Mouse (Mus musculus) heart, embryonic 13.5 days (tissue): Measurements from ENCODE around the gene Lhfpl4. TPM values are rescaled to one million over a fixed set of nuclear protein-coding genes. Genes with fewer than 3 reads are reported as not detected.

Source experiments
- ATAC-seq: fragments of 200-750 bp; cut with Nextera tagmentation; 2 replicates; pipeline ENCODE4 v1.8.0; 2017; ENCODE audit warnings: moderate TSS enrichment; ENCODE audit not compliant: insufficient number of reproducible peaks, low FRiP score, low TSS enrichment; ENCODE audit errors: extremely low read depth
- H3K27ac ChIP-seq: fragments of 300-500 bp; sonication (generic); replicated peaks from 2 replicates; pipeline ENCODE4 v1.5.1; 2015; ENCODE audit warnings: moderate library complexity, mild to moderate bottlenecking, inconsistent platforms
- H3K27me3 ChIP-seq: fragments of 300-500 bp; sonication (generic); replicated peaks from 2 replicates; pipeline ENCODE4 v1.6.1; 2015; ENCODE audit warnings: mild to moderate bottlenecking, inconsistent platforms
- H3K36me3 ChIP-seq: fragments of 300-500 bp; sonication (generic); 2 replicates; pipeline ENCODE4 v1.6.1; 2015; ENCODE audit warnings: mild to moderate bottlenecking, inconsistent platforms
- H3K4me1 ChIP-seq: fragments of 300-500 bp; sonication (generic); 2 replicates; pipeline ENCODE4 v1.6.1; 2015; ENCODE audit warnings: inconsistent platforms
- H3K4me2 ChIP-seq: fragments of 300-500 bp; sonication (generic); 2 replicates; pipeline ENCODE4 v1.6.1; 2015; ENCODE audit warnings: inconsistent platforms, mild to moderate bottlenecking, moderate library complexity
- H3K4me3 ChIP-seq: fragments of 300-500 bp; sonication (generic); 2 replicates; pipeline ENCODE4 v1.5.1; 2015; ENCODE audit warnings: moderate library complexity, mild to moderate bottlenecking, inconsistent platforms
- H3K9ac ChIP-seq: fragments of 300-500 bp; sonication (generic); 2 replicates; pipeline ENCODE4 v1.6.1; 2015; ENCODE audit warnings: inconsistent platforms, mild to moderate bottlenecking, moderate library complexity
- H3K9me3 ChIP-seq: fragments of 300-500 bp; sonication (generic); 2 replicates; pipeline ENCODE4 v1.6.1; 2016; ENCODE audit warnings: inconsistent platforms
- WGBS: fragments of 180-500 bp; shearing (Covaris S2); methylation state at CpG from one replicate; pipeline ENCODE4 v1.1.7; 2015; ENCODE audit warnings: mixed read lengths; 5-methylcytosine and 5-hydroxymethylcytosine counted together
- polyA plus RNA-seq: library from polyadenylated mRNA; unstranded; fragments of >200 nt; fragmentation: Nextera tagmentation; extraction: Ambion mirVana; gene quantifications from 2 replicates; pipeline ENCODE4 v1.2.1, GENCODE M21; 2015

The Lhfpl4 gene
- polyA plus RNA-seq = 0.36 and 0.62 TPM in 2 replicates

DNA sequence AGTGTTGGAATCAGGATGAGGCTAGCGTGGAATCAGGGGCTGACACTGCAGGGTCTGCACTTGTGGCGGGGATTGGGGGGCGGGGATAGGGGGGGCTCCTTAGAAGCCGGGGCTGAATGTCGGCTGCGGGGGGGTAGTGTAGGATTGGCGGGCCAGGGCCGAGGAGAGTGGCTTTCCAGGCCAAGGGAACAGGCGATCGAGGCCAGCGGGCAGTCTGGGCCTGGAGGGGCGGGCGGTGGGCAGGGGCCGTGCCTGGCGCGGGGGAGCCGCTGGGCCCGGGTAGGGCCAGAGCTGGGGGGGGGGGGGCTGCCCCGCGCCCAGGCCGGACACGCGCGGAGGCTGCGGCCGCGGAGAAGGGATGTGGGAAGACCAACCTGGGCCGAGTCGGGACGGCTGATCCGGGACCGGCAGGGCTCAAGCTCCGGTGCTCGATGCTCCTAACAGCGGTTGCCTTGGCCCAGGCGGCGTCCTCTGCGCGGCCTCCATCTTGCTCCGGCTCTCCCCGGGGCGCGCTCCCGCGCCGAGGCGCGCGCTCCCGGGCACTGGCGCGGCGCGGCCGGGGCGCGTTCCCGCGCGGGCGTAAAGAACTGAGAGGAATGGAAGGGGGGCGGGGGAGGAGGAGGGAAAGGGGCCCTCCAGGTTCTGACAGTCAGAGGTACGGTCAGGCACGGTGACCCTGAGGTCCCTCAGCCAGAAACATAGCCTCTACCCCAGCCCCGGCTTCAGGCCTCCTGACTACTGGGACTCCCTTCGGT is at the start of gene Lhfpl4:
Gene Lhfpl4 (minus strand): TSS at position 544 of the 755 bp plus-strand sequence.
- H3K4me3 ChIP-seq = peak within 1 kb of the TSS; percentile 56
- peaks cover 70% of the 10 kb centered on the region for H3K27me3 ChIP-seq
- peaks cover 13% of the 10 kb centered on the region for H3K4me1 ChIP-seq
- peak within 1 kb of the TSS; percentile 62 for H3K9ac ChIP-seq
- ATAC-seq = peak; percentile 19; the same call in 1 of the 2 replicates
- H3K9me3 ChIP-seq = no peaks in the 10 kb centered on the region
- no peak within 1 kb of the TSS for H3K27ac ChIP-seq
- peak within 1 kb of the TSS; percentile 78 for H3K4me2 ChIP-seq
- 2% methylated on average over 61 of the region's 66 CpGs for WGBS
- no peaks in the 10 kb centered on the region for H3K36me3 ChIP-seq

DNA sequence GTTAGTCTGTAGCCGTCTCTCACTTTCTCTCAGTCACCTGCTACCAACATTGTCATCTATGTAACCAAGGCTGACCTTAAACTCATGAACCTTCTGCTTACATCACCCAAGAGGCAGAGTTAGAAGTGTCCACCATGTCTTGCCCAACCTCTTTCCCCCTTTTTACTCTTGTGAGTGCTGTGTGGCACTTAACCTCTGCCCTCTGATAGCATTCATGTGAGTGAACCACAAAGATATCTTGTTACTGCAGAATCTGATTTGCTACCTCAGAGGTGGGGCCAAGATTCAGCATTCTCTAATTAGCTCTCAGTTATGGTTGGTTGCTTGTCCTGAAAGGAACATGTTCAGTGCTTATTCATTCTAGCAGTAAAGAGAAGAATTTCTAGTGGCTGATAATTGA is 47.6 kb upstream of the Lhfpl4 start:
- H3K36me3 ChIP-seq = peaks cover 44% of the 10 kb centered on the region
- H3K4me3 ChIP-seq = no peak overlapping the region
- no peak overlapping the region for H3K27ac ChIP-seq
- peaks cover 14% of the 10 kb centered on the region for H3K4me1 ChIP-seq
- no peaks in the 10 kb centered on the region for H3K9me3 ChIP-seq
- H3K27me3 ChIP-seq = no peaks in the 10 kb centered on the region
- no peak overlapping the region for H3K9ac ChIP-seq
- 74% methylated on average over 1 of the region's 1 CpGs for WGBS
- no peak overlapping the region for H3K4me2 ChIP-seq
- no peak for ATAC-seq

DNA sequence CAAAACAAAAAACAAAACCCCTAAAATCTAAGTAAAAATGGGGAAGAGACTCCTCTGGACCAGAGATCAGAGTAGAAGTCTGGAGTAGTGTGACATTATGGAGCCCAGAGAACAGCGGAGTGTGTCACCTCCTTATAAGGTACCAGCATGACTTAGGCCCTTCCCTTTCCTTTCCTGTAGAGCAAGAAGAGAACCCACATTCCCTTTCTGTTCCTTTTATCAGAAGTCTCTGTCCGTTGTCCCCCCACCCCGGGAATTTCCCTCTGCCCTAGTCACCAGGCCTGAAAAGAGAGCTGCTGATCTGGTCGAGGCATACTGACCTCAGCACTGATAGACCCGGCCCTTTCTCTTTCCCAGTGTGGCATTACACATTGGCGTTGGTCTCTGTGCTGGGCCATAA is 43.3 kb upstream of the Lhfpl4 start:
- H3K4me1 ChIP-seq = peaks cover 17% of the 10 kb centered on the region
- peak overlapping the region; percentile 78 for H3K4me2 ChIP-seq
- H3K9me3 ChIP-seq = no peaks in the 10 kb centered on the region
- no peak for ATAC-seq
- peak overlapping the region; percentile 94 for H3K9ac ChIP-seq
- H3K27ac ChIP-seq = no peak overlapping the region; the same call in 1 of the 2 replicates
- peaks cover 23% of the 10 kb centered on the region for H3K36me3 ChIP-seq
- WGBS = 16% methylated on average over 6 of the region's 6 CpGs
- peak overlapping the region; percentile 96 for H3K4me3 ChIP-seq
- no peaks in the 10 kb centered on the region for H3K27me3 ChIP-seq

DNA sequence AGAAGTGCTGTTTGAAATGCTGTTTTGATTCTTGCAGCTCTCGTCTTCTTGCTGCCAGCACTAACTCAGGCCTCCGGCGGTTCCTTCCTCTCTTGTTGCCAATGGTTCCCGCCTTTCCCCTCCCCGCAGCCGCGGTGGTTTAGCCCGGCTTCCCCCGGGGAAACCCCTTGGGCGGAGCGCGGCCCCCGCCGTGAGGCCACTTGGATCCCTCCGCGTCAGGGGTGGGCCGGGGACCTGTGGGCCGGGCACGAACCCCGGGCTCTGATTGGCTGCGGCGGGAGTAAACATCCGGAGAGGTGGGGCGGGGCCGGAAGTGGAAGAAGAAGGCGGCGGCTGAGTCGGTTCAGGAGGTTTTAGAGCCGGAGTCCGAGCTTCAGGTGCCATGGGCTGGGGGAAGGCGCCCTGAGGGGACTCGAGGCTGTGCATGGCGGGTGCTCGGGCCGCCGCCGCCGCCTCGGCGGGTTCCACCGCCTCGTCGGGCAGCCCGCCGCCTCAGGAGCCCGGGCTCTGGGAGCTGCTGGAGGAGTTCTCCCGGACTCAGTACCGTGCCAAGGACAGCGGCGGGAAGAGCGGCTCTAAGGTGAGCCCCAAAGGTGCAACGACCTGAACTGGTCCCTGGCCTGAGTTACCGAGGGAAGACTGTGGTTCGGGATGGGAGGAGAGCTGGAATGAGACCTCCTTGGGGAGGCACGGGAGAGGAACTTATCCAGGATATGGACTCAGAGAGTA is 42.5 kb upstream of the Lhfpl4 start, which contains the start of gene Mtmr14:
Gene Mtmr14 (plus strand): TSS at position 302 of the 729 bp plus-strand sequence.
- peaks cover 17% of the 10 kb centered on the region for H3K4me1 ChIP-seq
- peak within 1 kb of the TSS; percentile 66 for H3K27ac ChIP-seq
- peak within 1 kb of the TSS; percentile 96 for H3K4me3 ChIP-seq
- no peaks in the 10 kb centered on the region for H3K27me3 ChIP-seq
- H3K4me2 ChIP-seq = peak within 1 kb of the TSS; percentile 78
- WGBS = 1% methylated on average over 55 of the region's 55 CpGs
- H3K9ac ChIP-seq = peak within 1 kb of the TSS; percentile 94
- H3K36me3 ChIP-seq = peaks cover 15% of the 10 kb centered on the region
- H3K9me3 ChIP-seq = no peaks in the 10 kb centered on the region
- peak; percentile 99 for ATAC-seq

DNA sequence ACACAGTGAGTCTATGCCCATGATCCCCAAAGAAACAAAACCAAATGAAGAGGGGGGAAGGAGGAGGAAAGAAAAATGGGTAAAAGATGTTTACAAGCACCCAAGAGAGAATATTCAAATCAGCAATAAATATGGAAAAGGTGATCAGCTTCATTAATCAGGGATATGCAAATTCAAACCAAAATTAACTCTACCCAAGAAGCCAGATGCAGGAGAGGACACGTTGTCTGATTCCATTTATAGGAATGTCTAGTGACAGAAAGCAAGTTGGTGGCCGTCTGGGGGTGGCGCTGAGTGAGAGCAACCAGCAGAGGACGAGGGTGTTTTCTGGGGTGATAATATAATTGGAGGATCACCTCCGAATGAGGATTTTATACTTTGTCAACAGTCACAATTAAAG is 40.0 kb upstream of the Lhfpl4 start:
- Histone ChIP-seq H3K27ac (no peak overlapping the region), H3K27me3 (no peaks in the 10 kb centered on the region), H3K4me2 (no peak overlapping the region), H3K9ac (no peak overlapping the region), H3K9me3 (0 out of 2 replicates have a peak, but pooled peaks cover 4% of the 10 kb centered on the region), H3K36me3 (peaks cover 1% of the 10 kb centered on the region), H3K4me3 (no peak overlapping the region), H3K4me1 (peaks cover 17% of the 10 kb centered on the region)
- ATAC-seq = no peak
- 54% methylated on average over 5 of the region's 5 CpGs for WGBS

DNA sequence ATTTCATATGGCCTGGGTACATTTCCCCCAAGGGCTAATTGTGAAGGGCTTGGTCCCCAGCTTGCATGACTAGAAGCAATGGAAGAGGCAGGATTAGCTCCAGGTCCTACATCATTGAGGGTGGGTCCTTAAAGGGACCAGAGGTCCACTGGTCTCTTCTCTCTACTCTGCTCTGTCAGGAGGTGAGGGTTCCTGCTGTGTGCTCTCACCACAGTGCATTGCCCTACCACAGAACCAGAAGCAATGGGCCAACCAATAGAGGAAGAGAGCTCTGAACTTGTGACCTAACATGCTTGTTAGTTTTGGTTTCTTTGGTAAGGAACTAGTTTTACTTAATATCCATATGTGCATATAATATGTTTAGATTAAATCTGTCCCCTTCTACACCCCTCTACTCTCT is 31.5 kb upstream of the Lhfpl4 start:
- no peak for ATAC-seq
- H3K27ac ChIP-seq = no peak overlapping the region
- H3K9ac ChIP-seq = no peak overlapping the region
- 0 out of 2 replicates have a peak, but pooled peaks cover 4% of the 10 kb centered on the region for H3K9me3 ChIP-seq
- H3K36me3 ChIP-seq = no peaks in the 10 kb centered on the region
- H3K4me2 ChIP-seq = no peak overlapping the region
- 0 out of 2 replicates have a peak, but pooled peaks cover 4% of the 10 kb centered on the region for H3K27me3 ChIP-seq
- H3K4me3 ChIP-seq = no peak overlapping the region
- H3K4me1 ChIP-seq = no peaks in the 10 kb centered on the region

DNA sequence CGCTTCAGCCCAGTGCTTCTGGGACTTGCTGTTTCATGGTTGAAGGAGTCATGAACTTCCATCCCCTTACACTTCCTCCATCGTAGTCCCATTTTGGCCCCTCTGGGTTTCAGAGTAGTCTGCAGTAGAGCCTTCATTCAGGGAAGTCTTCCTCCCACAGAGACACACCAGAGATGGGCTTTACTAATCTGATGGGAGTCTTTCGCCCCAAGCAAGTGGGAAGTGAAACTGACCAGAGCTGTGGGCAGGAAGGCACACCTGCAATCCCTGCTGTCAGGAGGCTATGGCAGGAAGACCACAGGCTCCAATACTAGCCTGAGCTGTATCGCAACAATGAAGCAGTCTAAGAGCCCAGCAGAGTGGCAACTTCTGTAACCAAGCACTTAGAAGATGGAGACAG is 30.6 kb upstream of the Lhfpl4 start:
- ATAC-seq = no peak
- Histone ChIP-seq H3K4me3 (no peak overlapping the region), H3K36me3 (no peaks in the 10 kb centered on the region), H3K27me3 (0 out of 2 replicates have a peak, but pooled peaks cover 4% of the 10 kb centered on the region), H3K4me1 (no peaks in the 10 kb centered on the region), H3K27ac (no peak overlapping the region), H3K4me2 (no peak overlapping the region), H3K9me3 (no peaks in the 10 kb centered on the region), H3K9ac (no peak overlapping the region)
- 61% methylated on average over 4 of the region's 4 CpGs for WGBS

DNA sequence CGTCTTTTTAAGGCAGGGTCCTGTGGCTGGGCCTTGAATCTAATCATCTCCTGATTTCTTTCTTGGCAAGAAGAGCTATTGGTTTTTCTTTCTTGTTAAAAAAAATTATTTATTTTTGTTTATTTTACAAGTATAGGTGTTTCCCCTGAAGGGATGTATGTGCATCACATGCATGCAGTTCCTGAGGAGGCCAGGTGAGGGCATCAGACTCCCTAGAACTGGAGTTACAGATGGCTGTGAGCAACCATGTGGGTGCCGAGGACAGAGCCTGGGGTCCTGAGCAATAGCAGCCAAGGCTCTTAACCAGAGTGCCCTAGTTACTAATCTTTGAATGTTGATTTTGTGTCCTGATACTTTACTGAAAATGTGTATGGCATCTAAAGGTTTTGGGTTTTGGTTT is 21.1 kb upstream of the Lhfpl4 start:
- no peaks in the 10 kb centered on the region for H3K36me3 ChIP-seq

DNA sequence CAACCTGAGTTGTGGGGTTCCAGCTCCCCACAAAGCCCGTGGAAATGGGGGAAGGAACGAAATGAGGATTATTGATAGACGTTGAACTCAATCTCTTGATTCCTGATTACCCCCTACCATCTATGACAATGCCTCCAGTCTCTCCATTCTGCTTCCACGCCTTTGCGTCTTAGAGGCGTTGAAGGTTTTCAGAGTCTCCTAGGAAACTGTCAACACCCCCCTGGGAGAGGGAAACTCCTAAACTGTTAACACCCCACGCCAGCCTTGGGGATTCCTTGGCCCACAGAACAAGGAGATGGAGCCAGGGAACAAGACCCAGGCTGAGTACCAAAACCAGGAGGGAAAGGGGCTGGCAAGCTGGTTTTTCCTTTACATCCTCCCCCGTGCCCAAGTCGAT is 410 bp upstream of the Lhfpl4 start:
- Histone ChIP-seq H3K4me2 (peak overlapping the region; percentile 78), H3K4me3 (peak overlapping the region; percentile 56), H3K27me3 (peaks cover 70% of the 10 kb centered on the region), H3K36me3 (no peaks in the 10 kb centered on the region), H3K9me3 (no peaks in the 10 kb centered on the region), H3K4me1 (peaks cover 13% of the 10 kb centered on the region), H3K9ac (no peak overlapping the region; the same call in 1 of the 2 replicates), H3K27ac (no peak overlapping the region)
- ATAC-seq = no peak
- WGBS = 15% methylated on average over 9 of the region's 9 CpGs

More for the DNA sequence above, 21.1 kb upstream of the Lhfpl4 start:
- Histone ChIP-seq H3K27ac (no peak overlapping the region), H3K9me3 (no peaks in the 10 kb centered on the region), H3K27me3 (no peaks in the 10 kb centered on the region), H3K4me1 (no peaks in the 10 kb centered on the region), H3K9ac (no peak overlapping the region), H3K4me3 (no peak overlapping the region), H3K4me2 (no peak overlapping the region)
- no peak for ATAC-seq
- whole genome bisulfite sequencing = 55% methylated on average over 2 of the region's 2 CpGs

DNA sequence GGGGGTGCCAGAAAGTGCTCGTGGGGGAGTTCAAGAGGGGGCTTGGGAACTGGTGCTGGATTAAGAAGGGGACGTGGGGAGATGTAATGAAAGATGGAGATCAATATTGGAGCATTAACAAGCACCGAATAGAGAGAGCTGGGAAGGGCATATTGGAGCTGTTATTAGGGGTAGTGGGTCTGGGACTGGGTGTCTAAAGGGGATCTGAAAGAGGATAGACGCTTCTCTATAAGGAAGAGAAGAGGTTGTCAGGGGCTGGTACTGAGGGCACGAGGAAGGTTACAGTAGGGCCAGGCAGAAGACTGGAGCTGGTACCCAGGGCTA is 705 bp downstream of the Lhfpl4 start:
- no peak overlapping the region for H3K9ac ChIP-seq
- peak overlapping the region; percentile 78 for H3K4me2 ChIP-seq
- no peaks in the 10 kb centered on the region for H3K9me3 ChIP-seq
- H3K4me1 ChIP-seq = peaks cover 13% of the 10 kb centered on the region
- H3K27me3 ChIP-seq = peaks cover 70% of the 10 kb centered on the region
- H3K4me3 ChIP-seq = peak overlapping the region; percentile 56
- no peak for ATAC-seq
- 4% methylated on average over 5 of the region's 5 CpGs for WGBS
- no peaks in the 10 kb centered on the region for H3K36me3 ChIP-seq
- no peak overlapping the region for H3K27ac ChIP-seq

DNA sequence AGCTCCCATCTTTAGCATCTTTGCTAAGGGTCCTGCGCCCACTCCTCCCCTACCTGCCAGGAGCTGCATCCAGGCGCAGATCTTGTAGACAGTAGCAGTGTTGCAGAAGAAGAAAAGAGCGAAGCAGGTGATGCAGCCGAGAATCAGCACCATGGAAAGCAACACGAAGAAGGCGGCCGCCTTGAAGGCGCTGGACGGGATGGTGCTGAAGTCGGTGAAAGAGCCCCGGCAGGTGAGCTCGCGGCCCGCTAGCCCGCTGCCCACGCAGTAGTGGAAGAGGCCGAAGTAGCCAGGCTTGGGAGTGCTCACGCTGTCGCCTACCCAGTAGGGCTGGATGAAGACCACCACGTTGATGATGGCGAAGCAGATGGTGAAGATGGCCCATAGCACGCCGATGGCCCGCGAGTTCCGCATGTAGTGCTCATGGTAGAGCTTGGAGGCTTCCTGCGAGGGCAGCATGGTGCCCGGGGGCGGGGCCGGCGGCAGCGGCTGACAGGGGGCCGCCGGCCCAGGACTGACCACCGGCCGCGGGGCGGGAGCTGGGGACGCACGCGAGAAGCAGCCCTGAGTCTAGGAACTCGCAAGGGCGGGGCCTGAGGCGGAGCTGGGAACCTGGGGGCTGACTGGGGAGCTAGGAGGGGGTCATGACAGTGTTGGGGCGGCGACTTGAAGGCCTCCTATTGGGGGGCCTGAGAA is 1.3 kb downstream of the Lhfpl4 start:
- Histone ChIP-seq H3K4me1 (peaks cover 13% of the 10 kb centered on the region), H3K27ac (no peak overlapping the region), H3K9me3 (no peaks in the 10 kb centered on the region), H3K4me2 (peak overlapping the region; percentile 46; the same call in 1 of the 2 replicates), H3K9ac (no peak overlapping the region), H3K27me3 (peaks cover 70% of the 10 kb centered on the region), H3K4me3 (peak overlapping the region; percentile 21), H3K36me3 (no peaks in the 10 kb centered on the region)
- WGBS = 3% methylated on average over 46 of the region's 46 CpGs
- no peak for ATAC-seq
